Mouse (Mus musculus): ENCODE measurements around the gene Birc2.

- TF ChIP-seq POLR2A (IDR thresholded peaks at IDR 0.05; ENCODE audit: borderline replicate concordance, extremely low read depth, low read depth, low read length) (no peak), CTCF (IDR thresholded peaks at IDR 0.05; ENCODE audit: insufficient read depth, low read length) (no peak)
Measured at GRCm38 (mm10) chr9:7772361-7772760, 64.5 kb downstream of the Birc2 start.

Data from lung, adult 2 months (tissue).